ENCODE assay signal across 34 mouse cellular contexts in the genomic region with DNA sequence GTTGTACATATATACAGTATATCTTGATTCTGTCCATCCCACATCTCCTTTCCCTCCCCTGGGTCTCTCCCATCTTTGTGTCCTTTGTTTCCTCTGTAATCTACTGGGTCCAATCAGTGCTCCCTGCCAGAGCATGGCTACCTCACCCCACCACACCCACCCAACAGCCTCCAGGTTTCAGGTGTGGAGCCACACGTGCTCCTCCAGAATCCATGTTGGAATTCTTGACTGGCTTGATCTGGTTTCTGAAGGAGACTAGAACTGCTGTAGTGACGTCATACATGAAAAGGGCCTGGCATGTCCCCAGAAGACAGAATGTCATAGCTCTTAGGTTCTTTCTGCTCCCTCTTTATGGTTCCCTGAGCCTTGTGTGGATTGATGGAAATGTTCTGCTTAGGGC.
"Had no signal": no experiment of that assay in that cellular context is flagged by ENCODE, and none has a peak within 500 bp of the region (broad histone marks: within the 10 kb centered on the region; RNA-seq: fewer than 3 reads in every experiment).

No protein-coding gene starts in this region.

- H3K27ac ChIP-seq: heart, embryonic 10.5 days; heart, embryonic 13.5 days; heart, embryonic 15.5 days; hindbrain, embryonic 10.5 days; hindbrain, embryonic 12.5 days; hindbrain, embryonic 13.5 days; hindbrain, embryonic 14.5 days; hindbrain, embryonic 15.5 days; hindbrain, postnatal 0 days; intestine, embryonic 15.5 days; kidney, embryonic 15.5 days; kidney, postnatal 0 days; layer of hippocampus, adult 2 months; left cerebral cortex, adult 2 months had no signal

- ATAC-seq: hindbrain, embryonic 16.5 days; hindbrain, postnatal 0 days; inflammation-experienced regulatory T-cells, adult 6 months; intestine, embryonic 15.5 days; intestine, embryonic 16.5 days; intestine, postnatal 0 days had no signal

- H3K36me3 ChIP-seq: heart, embryonic 10.5 days; heart, embryonic 12.5 days; heart, embryonic 13.5 days; heart, embryonic 15.5 days; hindbrain, embryonic 10.5 days; hindbrain, embryonic 12.5 days; hindbrain, embryonic 13.5 days; hindbrain, embryonic 15.5 days; intestine, embryonic 15.5 days; kidney, embryonic 15.5 days had no signal

- H3K4me3 ChIP-seq: heart, embryonic 10.5 days; heart, embryonic 12.5 days; heart, embryonic 13.5 days; heart, embryonic 15.5 days; hindbrain, embryonic 10.5 days; hindbrain, embryonic 12.5 days; hindbrain, embryonic 13.5 days; hindbrain, embryonic 15.5 days; intestine, embryonic 15.5 days; kidney, embryonic 15.5 days; layer of hippocampus, adult 2 months; left cerebral cortex, adult 2 months had no signal

- H3K27me3 ChIP-seq: heart, embryonic 15.5 days; hindbrain, embryonic 12.5 days; hindbrain, embryonic 13.5 days; hindbrain, embryonic 15.5 days; intestine, embryonic 15.5 days; kidney, embryonic 15.5 days had no signal

- H3K9ac ChIP-seq: heart, embryonic 12.5 days; heart, embryonic 13.5 days; heart, embryonic 15.5 days; hindbrain, embryonic 12.5 days; hindbrain, embryonic 13.5 days; hindbrain, embryonic 14.5 days; hindbrain, embryonic 15.5 days; intestine, embryonic 15.5 days; kidney, embryonic 15.5 days had no signal

- DNase-seq: heart, postnatal 14 days; heart, postnatal 36 days; heart, postnatal 4 days; kidney, adult 11 months; kidney, adult 18-20 months; kidney, adult 2 months; kidney, adult 8-10 months; kidney, adult 9 months; kidney, postnatal 10 days; kidney, postnatal 14 days; kidney, postnatal 36 days; kidney, postnatal 4 days; layer of hippocampus, adult 9-11 months; layer of hippocampus, postnatal 36 days had no signal

- H3K4me1 ChIP-seq: hindbrain, embryonic 13.5 days; hindbrain, embryonic 15.5 days; intestine, embryonic 15.5 days had no signal

- H3K9me3 ChIP-seq: heart, embryonic 10.5 days; heart, embryonic 12.5 days; heart, embryonic 13.5 days; heart, embryonic 15.5 days; hindbrain, embryonic 10.5 days; hindbrain, embryonic 12.5 days; hindbrain, embryonic 13.5 days; hindbrain, embryonic 15.5 days; intestine, embryonic 15.5 days; kidney, embryonic 15.5 days had no signal

- H3K4me2 ChIP-seq: heart, embryonic 11.5 days; heart, embryonic 12.5 days; heart, embryonic 13.5 days; heart, embryonic 15.5 days; hindbrain, embryonic 12.5 days; hindbrain, embryonic 13.5 days; hindbrain, embryonic 14.5 days; hindbrain, embryonic 15.5 days; intestine, embryonic 15.5 days; kidney, embryonic 15.5 days had no signal
